Mouse (Mus musculus) heart, embryonic 11.5 days (tissue): ENCODE results near the gene Eif2s3x. TPM values are rescaled to one million over a fixed set of nuclear protein-coding genes. Genes with fewer than 3 reads are reported as not detected.

ENCODE experiments used
- ATAC-seq: fragments of 200-750 bp; cut with Nextera tagmentation; replicated peaks from 2 replicates; pipeline ENCODE4 v1.8.0; 2017; ENCODE audit warnings: moderate library complexity; ENCODE audit not compliant: insufficient number of reproducible peaks, low FRiP score, low TSS enrichment
- H3K27ac ChIP-seq: fragments of 300-500 bp; sonication (generic); 2 replicates; pipeline ENCODE4 v1.5.1; 2014; ENCODE audit warnings: mild to moderate bottlenecking, low read depth, low read length
- H3K27me3 ChIP-seq: fragments of 300-500 bp; sonication (generic); 2 replicates; pipeline ENCODE4 v1.6.1; 2014; ENCODE audit warnings: mild to moderate bottlenecking, low read length, mixed read lengths; ENCODE audit not compliant: control insufficient read depth, insufficient read depth
- H3K36me3 ChIP-seq: fragments of 300-500 bp; sonication (generic); 2 replicates; pipeline ENCODE4 v1.6.1; 2014; ENCODE audit warnings: mild to moderate bottlenecking, low read length, moderate library complexity, mixed read lengths; ENCODE audit not compliant: control insufficient read depth, insufficient read depth
- H3K4me1 ChIP-seq: fragments of 300-500 bp; sonication (generic); 2 replicates; pipeline ENCODE4 v1.6.1; 2014; ENCODE audit warnings: low read length; ENCODE audit not compliant: control insufficient read depth, insufficient read depth
- H3K4me2 ChIP-seq: fragments of 300-500 bp; sonication (generic); 2 replicates; pipeline ENCODE4 v1.6.1; 2014; ENCODE audit warnings: mild to moderate bottlenecking, moderate library complexity
- H3K4me3 ChIP-seq: fragments of 300-500 bp; sonication (generic); 2 replicates; pipeline ENCODE4 v1.5.1; 2014; ENCODE audit warnings: low read depth, low read length
- H3K9ac ChIP-seq: fragments of 300-500 bp; sonication (generic); 2 replicates; pipeline ENCODE4 v1.6.1; 2014; ENCODE audit warnings: mild to moderate bottlenecking, low read depth, low read length, moderate library complexity
- H3K9me3 ChIP-seq: fragments of 300-500 bp; sonication (generic); replicated peaks from 2 replicates; pipeline ENCODE4 v1.6.1; 2016; ENCODE audit warnings: low read length; ENCODE audit not compliant: control insufficient read depth
- WGBS: fragments of 180-500 bp; shearing (Covaris S2); extraction: QIAGEN DNeasy Blood & Tissue Kit; methylation state at CpG from one replicate; pipeline ENCODE4 v1.1.7; 2014; ENCODE audit not compliant: insufficient replicate concordance; 5-methylcytosine and 5-hydroxymethylcytosine counted together
- polyA plus RNA-seq: library from polyadenylated mRNA; unstranded; fragments of >200 nt; fragmentation: Nextera tagmentation; extraction: Ambion mirVana; gene quantifications from 2 replicates; pipeline ENCODE4 v1.2.1, GENCODE M21; 2014

Eif2s3x gene
- polyA plus RNA-seq: 70.9 and 74.7 TPM in 2 replicates

- ATAC-seq: peak; percentile 92
- Histone ChIP-seq H3K27ac (peak within 1 kb of the TSS; percentile 70), H3K4me2 (peak within 1 kb of the TSS; percentile 74), H3K4me3 (peak within 1 kb of the TSS; percentile 80), H3K9me3 (no peaks in the 10 kb centered on the region), H3K4me1 (no peaks in the 10 kb centered on the region), H3K36me3 (peaks cover 6% of the 10 kb centered on the region; the same call in 1 of the 2 replicates), H3K9ac (peak within 1 kb of the TSS; percentile 85), H3K27me3 (no peaks in the 10 kb centered on the region)
- WGBS: under 1% methylated on average over 52 of the region's 52 CpGs
Measured at GRCm38 (mm10) chrX:94212597-94213321, at the start of gene Eif2s3x. Eif2s3x (minus strand) TSS chrX:94212862.

DNA sequence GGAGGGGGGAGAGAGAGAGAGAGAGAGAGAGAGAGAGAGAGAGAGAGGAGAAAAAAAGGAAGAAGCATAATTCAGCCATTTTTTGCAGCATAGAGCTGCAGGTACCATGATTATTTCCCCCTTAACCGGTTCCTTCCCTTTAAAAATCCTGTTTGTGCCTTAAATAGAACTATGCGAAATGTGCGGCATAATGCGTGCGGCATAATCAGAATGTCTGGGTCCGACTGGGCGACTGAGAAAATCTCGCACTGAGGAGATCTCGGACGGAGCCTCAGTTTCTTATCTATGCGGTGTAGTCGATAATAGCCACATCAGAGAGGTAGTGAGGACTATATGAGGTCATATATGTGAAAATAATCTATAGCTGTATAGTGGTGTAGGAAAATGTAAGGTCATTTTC, 22.9 kb upstream of the Eif2s3x start:
- peak overlapping the region; percentile 71 for H3K9ac ChIP-seq
- H3K27ac ChIP-seq: no peak overlapping the region
- no peaks in the 10 kb centered on the region for H3K9me3 ChIP-seq
- 25% methylated on average over 12 of the region's 12 CpGs for WGBS
- no peaks in the 10 kb centered on the region for H3K4me1 ChIP-seq
- H3K36me3 ChIP-seq: no peaks in the 10 kb centered on the region
- H3K4me2 ChIP-seq: peak overlapping the region; percentile 61
- H3K4me3 ChIP-seq: peak overlapping the region; percentile 66
- no peak for ATAC-seq
- H3K27me3 ChIP-seq: peaks cover 36% of the 10 kb centered on the region

DNA sequence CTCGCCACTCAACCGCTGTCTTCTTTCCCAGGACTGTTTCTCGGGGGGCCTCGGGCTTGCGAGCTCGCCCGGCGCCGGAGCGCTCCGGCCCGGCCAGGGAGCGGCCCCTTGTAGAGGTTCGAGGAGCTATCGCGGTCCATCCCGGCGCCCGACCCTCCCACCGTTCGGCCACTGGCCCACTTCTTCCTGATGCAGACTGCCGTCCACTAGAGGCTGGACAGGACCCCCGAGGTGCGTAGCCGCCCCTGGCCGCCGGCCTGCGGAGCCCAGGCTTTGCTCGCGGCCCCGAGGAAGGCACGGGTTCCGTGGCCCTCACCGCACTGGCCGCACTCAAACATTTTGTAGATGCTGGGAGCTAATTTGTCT, 22.5 kb upstream of the Eif2s3x start:
- 7% methylated on average over 35 of the region's 35 CpGs for WGBS
- Histone ChIP-seq H3K4me2 (peak overlapping the region; percentile 61), H3K9me3 (no peaks in the 10 kb centered on the region), H3K9ac (peak overlapping the region; percentile 71), H3K4me1 (no peaks in the 10 kb centered on the region), H3K4me3 (peak overlapping the region; percentile 66), H3K27me3 (peaks cover 36% of the 10 kb centered on the region), H3K27ac (peak overlapping the region; percentile 90), H3K36me3 (no peaks in the 10 kb centered on the region)
- no peak for ATAC-seq

DNA sequence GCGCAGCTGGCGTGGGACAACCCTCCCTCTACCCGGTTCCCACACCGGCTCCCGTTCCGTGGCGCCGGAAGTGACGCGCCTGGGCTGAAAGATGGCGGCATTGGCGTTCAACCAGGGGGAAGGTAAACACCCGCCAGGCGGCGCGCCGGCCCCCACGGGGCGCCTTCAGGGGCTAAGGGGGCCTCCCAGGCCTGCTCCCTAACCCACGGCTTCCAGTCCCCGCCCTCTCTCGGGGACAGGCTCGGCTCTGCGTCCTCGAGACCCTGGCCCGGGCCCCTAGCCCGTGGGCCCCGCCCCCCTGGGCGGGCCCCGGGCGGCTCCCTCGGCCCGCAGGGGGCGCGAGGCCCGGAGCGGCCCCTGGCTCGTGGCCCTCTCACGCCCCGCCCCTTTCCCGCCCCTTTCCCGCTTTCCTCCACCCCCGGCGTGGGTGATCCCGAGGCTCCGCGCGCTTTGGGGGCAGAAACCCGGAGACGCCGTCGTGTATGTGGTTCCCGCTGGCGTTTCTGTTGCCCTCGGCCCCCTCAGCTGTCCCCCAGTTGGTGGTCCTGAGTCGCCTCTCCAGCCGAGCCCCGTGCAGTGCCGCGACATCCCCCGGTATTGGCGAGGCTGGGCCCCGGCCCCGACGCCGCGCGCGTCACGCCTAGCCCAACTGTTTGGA, 22.0 kb upstream of the Eif2s3x start, which contains the start of gene Klhl15:
Klhl15 (plus strand) TSS at position 68 of the 658 bp plus-strand sequence.
- peak within 1 kb of the TSS; percentile 61 for H3K4me2 ChIP-seq
- H3K36me3 ChIP-seq: no peaks in the 10 kb centered on the region
- H3K9ac ChIP-seq: peak within 1 kb of the TSS; percentile 80
- no peaks in the 10 kb centered on the region for H3K4me1 ChIP-seq
- peak; percentile 94 for ATAC-seq
- H3K27me3 ChIP-seq: peaks cover 36% of the 10 kb centered on the region
- peak within 1 kb of the TSS; percentile 66 for H3K4me3 ChIP-seq
- H3K9me3 ChIP-seq: no peaks in the 10 kb centered on the region
- peak within 1 kb of the TSS; percentile 90 for H3K27ac ChIP-seq
- 5% methylated on average over 43 of the region's 70 CpGs for WGBS

- Histone ChIP-seq H3K27ac (peak overlapping the region; percentile 90), H3K4me2 (peak overlapping the region; percentile 61), H3K9ac (peak overlapping the region; percentile 80), H3K36me3 (no peaks in the 10 kb centered on the region), H3K9me3 (no peaks in the 10 kb centered on the region), H3K27me3 (peaks cover 36% of the 10 kb centered on the region), H3K4me1 (no peaks in the 10 kb centered on the region), H3K4me3 (peak overlapping the region; percentile 66)
- no peak; the same call in 1 of the 2 replicates for ATAC-seq
- WGBS: 10% methylated on average over 24 of the region's 25 CpGs
Measured at GRCm38 (mm10) chrX:94233936-94234531, 21.4 kb upstream of the Eif2s3x start.

- Histone ChIP-seq H3K9me3 (no peaks in the 10 kb centered on the region), H3K4me2 (peak overlapping the region; percentile 61), H3K27ac (no peak overlapping the region), H3K27me3 (peaks cover 36% of the 10 kb centered on the region), H3K36me3 (no peaks in the 10 kb centered on the region), H3K4me3 (peak overlapping the region; percentile 66; the same call in 1 of the 2 replicates), H3K4me1 (no peaks in the 10 kb centered on the region), H3K9ac (no peak overlapping the region)
- ATAC-seq: no peak
- WGBS: 35% methylated on average over 5 of the region's 5 CpGs
Measured at GRCm38 (mm10) chrX:94233432-94233831, 20.8 kb upstream of the Eif2s3x start.

- Histone ChIP-seq H3K4me3 (peak overlapping the region; percentile 80), H3K4me2 (peak overlapping the region; percentile 74), H3K9ac (peak overlapping the region; percentile 85; the same call in 1 of the 2 replicates), H3K9me3 (no peaks in the 10 kb centered on the region), H3K27ac (peak overlapping the region; percentile 70; the same call in 1 of the 2 replicates), H3K4me1 (no peaks in the 10 kb centered on the region), H3K27me3 (no peaks in the 10 kb centered on the region), H3K36me3 (peaks cover 5% of the 10 kb centered on the region; the same call in 1 of the 2 replicates)
- 9% methylated on average over 7 of the region's 7 CpGs for WGBS
- ATAC-seq: no peak
Measured at GRCm38 (mm10) chrX:94213384-94213783, 722 bp upstream of the Eif2s3x start.

GRCm38 (mm10) chrX:94212264-94212596, 432 bp downstream of the Eif2s3x start:
- peak overlapping the region; percentile 74 for H3K4me2 ChIP-seq
- no peak for ATAC-seq
- no peaks in the 10 kb centered on the region for H3K9me3 ChIP-seq
- H3K9ac ChIP-seq: peak overlapping the region; percentile 85
- under 1% methylated on average over 12 of the region's 12 CpGs for whole genome bisulfite sequencing
- peak overlapping the region; percentile 80 for H3K4me3 ChIP-seq
- H3K27me3 ChIP-seq: no peaks in the 10 kb centered on the region
- H3K36me3 ChIP-seq: peaks cover 6% of the 10 kb centered on the region; the same call in 1 of the 2 replicates
- peak overlapping the region; percentile 70; the same call in 1 of the 2 replicates for H3K27ac ChIP-seq
- no peaks in the 10 kb centered on the region for H3K4me1 ChIP-seq
